Mouse (Mus musculus) adrenal gland, adult 2 months (tissue): ENCODE measurements around the gene Dhdds. TPM values are rescaled to one million over a fixed set of nuclear protein-coding genes. Genes with fewer than 3 reads are reported as not detected.
"Not testable (repeated sequence)": the region's sequence is repeated elsewhere in the genome, so short reads cannot be mapped to it uniquely, and the experiment has no call there.

Experiments
- DNase-seq: peaks from one replicate; pipeline ENCODE4 v3.0.0; 2021
- polyA plus RNA-seq: library from polyadenylated mRNA; depleted of rRNA; stranded (reverse); fragments of >200 nt; gene quantifications from 2 replicates; pipeline ENCODE4 v1.2.3, GENCODE M21; 2012
- total RNA-seq, 2 experiments: library from RNA; stranded (reverse); gene quantifications; 2 replicates each; pipeline ENCODE4 v1.2.3; 2021

Gene Dhdds
- total and polyA plus RNA-seq, 3 experiments = 23.3 to 49.4 (median 43.9) TPM

DNA sequence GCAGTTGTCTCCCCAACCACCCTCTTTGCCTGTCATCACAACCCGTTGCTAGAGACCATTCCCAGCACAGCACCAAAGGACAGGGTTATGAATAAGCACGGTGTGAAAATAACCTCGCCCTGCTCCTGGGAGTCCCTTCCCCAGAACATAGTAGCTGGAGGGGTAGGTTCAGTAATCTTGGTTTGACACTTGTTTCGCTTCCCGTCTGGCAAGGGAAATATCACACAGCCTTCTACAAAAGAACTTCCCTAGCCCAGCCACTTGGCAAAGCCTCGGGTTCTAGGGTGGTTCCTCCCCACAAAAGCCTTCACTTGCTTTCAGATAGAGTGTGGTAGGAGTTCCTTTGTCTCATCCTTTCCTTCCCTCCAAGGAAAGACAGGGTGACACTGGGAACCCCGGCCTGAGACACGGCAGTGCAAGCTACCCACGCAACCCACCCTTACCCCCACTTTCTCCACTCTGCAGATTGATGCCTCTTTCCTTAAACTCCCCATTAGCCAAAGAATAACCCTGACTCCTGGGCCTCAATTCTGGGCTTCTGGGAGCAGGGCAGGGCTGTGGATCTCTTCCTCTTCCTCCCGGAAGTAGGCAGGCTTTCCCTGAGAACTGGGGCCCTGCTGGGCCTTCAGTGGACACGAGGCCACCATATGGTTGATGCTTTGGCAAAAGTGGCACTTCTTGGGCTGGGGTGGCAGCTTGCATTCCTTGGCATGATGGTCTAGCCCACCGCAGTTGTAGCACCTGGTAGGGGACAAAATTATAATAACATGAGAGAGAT is 5.1 kb upstream of the Dhdds start:
- no peak for DNase-seq

DNA sequence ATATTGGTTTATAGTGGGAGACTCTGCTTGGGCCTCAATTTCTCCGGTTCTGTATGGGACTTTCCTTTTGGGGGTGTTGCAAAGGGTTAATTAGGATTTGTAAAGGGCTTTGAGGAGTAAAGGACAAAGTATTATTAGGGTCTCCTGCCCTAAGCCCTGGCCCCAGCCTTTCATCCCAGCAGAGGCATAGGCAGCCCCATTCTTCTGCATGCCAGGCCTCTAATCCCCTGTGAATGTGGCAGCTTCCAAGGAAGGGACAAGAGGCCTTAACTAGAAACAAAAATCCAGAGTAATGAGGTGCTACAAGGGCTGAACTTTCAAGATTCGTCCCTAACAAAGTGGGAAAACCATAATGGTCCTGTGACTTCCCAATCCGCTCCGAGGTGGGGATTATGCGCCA is 2.2 kb upstream of the Dhdds start:
- DNase-seq = no peak

DNA sequence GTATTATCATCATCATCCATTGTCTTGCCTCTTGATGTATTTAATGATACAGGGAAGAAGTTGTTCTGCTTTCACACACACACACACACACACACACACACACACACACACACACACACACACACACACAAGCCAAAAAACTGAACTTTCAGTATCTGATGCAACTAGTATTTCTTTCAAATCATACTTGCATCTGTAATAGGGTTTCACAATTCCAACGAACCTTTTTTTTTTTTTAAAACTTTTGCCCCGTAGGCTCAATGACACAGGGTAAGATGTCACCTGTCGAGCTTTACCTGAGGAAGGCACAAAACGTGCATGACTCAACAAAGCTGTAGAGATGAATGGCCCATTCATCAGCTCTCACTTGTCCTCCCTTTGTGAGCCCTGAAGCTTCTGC is 1.5 kb upstream of the Dhdds start:
- DNase-seq = no peak

DNA sequence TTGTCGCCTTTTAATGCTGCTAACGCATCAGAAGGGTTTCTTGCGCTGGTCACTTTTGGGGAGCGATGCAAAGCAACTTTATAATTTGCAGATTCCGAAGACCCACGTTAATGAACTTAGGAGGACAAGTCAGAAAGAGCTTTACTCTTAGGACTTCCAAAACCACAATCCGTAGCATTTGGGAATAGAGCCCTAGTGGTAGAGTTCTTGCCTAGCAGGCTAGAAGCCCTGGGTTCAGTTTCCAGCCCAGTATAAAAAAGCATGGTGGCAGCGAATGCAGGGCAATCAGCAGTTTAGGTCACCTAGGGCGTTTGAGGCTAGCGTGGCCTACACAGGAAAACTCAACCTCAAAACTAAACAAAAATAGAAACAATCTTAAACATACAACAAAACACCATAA is 992 bp upstream of the Dhdds start:
- no peak for DNase-seq

DNA sequence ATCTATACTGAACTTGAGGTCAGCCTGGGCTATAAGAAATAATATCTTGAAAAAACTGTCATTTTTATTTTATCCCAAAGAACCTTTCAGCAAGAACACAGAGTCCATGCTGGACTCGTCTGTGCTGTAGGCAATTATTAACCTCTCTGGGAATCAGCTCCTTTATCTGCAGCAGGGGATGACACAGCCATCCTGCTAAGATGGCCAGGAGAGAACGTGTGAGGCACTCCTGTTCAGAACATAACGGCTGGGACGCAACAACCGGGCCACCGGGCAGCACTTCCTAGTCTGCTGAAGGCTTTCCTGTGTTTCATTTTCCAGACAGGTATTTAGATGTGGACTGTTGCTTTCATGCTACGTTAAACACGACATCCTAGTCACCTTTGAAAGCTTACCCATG is 6.0 kb downstream of the Dhdds start:
- DNase-seq = no peak

DNA sequence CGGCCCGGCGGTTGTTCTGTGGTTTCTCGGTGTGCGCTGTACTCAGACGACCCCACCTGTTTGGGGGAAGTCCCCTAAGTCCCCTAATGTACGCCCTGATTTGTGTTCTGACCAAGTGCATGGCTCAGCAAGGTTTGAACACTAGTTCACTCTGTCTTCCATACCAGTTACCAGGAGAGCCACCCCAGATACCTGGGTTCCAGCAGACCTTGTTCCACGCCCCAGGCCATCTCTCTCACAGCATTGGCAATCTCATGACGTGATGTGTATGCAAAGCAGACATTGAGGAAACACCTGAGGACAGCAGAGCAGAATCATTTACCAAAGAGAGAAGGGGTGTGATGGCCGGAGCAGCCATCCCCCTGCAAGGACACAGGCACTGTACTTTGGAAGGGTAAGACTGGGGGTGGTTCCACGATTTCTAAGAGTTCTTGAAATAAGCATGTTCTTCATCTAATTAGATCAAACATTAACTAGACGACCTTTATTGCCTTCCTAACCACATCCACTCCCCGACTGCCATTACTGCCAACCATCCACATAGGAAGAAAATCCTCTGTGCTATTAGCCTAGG is 9.5 kb downstream of the Dhdds start:
- DNase-seq = no peak

DNA sequence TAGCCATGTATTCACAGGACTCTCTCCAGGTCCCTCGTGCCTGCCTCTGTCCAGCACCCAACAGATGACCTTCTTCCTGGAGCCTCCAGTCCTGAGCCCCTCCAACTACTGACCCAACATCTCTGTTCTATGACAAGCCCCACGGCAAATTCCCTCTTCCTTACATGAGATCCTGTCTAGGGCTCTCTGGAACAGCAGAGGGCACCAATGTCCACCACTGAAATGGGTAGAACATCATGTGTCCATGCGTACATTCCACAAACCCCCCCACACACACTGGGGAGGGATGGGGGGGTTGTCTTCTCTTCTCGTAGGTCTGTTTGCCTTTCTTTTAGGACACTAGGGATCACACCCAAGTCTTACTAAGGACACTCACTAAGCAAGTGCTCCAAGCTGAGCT is 10.7 kb downstream of the Dhdds start:
- DNase-seq = no peak

DNA sequence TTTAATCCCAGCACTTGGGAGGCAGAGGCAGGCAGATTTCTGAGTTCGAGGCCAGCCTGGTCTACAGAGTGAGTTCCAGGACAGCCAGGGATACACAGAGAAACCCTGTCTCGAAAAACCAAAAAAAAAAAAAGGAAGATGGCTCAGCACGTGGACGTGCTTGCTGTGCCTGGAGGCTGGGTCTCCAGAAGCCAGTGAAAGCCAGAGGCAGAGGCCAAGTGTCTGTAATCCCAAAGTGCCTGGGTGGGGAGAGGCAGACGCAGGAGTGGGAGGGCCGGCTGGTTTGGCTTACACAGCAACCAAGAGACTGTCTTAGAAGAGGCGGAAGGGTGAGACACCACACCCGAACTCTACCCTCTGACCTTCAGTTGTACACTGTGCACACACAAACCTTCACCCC is 12.4 kb downstream of the Dhdds start:
- not testable (repeated sequence) for DNase-seq

DNA sequence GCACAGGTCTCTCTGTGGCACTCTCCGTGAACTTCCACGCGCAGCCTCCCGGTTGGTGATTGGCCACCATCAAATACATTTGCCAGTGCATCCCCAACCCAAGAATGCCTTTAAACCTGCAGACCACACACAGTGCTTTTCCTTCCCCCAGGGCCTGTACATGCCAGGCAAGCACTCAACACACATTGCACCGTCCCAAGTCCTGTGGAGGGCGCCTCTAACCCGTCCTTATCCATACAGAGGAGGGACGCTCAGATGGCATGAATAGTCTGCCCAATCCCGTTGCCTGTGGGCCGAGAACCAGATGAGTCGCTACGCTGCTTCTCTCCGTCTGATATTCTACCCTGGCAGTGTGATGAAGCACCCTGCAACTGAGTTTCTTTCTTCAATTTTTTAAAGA is 17.8 kb downstream of the Dhdds start:
- DNase-seq = no peak

DNA sequence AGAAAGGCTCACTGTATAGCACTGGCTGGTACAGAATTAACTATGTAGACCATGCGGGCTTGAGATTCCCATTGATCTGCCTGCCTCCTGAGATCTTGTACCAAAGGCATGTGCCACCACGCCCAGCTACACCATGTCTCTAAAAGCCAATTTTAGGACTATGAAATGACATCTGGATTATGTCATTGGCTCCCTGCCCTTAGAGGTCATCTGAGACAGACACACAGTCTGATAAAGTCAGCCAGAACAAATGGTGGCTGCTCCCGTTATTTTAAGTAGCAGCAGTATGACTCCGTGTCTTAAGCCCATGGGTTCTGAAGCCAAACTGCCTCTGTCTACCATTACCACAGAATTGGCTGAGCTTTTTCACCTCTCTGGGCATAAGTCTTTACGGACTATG is 20.2 kb downstream of the Dhdds start:
- peak; percentile 48 for DNase-seq

DNA sequence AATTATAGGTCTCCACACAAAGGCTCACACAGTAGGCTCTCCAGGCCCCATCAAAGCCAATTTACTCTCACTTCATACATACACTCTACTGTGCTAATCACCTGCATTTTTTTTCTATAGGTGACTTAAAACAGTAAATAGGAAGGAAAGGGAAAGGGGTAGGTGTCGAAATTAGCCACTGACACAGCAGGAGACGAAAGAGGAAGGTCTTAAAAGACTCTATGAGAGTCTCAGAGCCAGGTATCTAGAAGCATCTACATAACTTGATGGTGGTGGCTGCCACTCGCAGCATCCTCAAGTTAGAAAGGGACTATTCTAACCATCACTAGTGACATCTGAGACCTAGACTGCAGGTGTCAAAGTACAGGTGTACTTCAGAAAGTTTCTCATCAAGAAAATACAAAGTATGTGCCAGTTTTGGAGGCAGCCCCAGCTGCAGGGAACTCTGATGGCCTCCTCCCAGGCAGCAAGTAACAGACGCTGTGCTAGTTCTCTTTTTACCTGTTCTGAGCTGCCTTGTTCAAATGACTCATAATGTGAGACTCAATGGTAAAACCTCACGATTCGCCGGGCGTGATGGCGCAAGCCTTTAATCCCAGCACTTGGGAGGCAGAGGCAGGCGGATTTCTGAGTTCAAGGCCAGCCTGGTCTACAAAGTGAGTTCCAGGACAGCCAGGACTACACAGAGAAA is 22.6 kb downstream of the Dhdds start:
- DNase-seq = no peak

DNA sequence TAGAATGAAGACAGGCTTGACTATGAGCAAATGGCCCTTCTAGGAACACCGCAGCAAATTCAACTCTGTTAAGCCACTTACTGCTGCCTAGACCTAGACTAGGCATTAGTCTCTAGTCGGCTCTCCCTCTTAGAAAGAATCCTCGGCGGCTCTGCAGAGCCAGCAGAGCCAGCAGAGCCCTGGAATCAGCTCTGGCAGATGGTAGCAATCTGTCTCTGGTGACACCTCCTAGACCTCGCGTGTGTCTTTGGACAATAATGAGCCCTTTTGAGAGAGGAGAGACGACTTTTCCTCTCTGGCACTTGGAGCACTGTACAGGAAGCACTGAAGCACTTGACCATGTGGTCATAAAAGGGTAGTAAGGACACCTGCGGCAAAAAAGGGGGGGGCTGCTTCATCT is 29.0 kb downstream of the Dhdds start:
- DNase-seq = no peak

DNA sequence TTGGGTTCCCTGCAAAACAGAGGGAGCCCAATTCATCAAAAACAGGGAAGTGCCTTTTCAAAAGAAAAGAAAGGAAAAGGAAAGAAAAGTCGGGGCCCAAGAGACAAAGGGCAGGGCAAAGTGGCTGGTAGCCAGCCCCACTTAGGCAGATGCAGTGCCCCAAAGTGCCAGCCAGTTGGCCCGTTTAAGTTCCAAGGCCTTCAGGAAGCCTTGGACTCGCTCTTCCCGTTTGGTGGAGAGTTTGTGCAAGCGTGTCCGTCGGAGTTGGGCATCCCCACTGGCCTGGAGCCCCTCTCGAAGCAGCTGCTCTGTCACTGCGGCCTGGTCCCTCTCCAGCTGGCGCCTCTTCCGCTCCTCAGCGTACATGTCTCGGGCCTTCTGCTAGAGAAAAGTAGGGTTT is 29.8 kb downstream of the Dhdds start:
- DNase-seq = no peak

DNA sequence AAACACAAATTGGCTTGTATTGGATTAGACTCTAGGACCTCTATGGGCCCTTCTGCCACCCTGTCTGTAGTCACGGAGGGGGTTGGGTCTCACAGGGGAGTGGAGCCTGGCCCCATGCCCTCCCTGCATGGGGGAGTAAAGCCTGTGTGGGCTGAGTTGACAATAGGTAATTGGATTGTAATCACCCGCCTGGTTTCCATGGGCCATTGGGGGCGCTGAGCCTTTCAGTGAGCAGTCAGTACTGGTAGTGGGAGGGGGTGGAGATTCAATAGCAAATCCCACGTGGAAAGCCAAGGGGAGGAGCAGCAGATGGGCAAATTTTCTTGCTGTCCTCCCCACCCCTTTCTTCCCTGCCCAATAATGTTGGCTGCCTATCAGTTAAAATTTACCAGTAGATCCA is 30.5 kb downstream of the Dhdds start:
- no peak for DNase-seq

DNA sequence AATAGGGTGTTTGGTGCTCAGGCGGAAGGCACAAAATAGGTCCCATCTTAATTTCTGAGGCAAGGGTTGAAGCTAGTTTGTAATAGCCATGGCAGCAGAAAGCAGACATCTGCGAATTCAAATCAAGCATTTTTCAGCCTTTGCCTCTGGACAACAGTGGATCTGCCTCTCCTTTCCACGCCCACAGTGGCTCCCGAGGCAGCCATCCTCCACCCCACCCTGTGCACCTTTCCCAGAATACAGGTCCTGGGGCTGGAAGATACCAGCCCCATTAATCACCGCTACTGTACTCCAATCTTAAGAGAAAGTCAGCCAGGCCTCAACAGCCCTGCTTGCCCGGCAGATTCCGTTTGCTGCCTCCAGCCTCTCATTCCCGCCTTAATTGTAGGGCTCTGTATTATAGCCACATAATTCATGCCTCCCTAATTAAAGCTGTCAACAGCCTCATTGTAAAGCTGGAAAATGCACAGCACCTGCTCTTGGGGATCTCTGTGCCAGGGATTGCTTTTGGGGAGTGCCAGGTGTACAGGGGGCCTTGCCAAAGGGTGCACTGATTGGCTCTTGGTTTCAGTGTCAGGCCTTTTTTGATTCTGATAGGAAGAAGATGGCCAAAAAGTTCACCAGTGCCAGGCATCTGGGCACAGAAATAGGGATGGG is 31.5 kb downstream of the Dhdds start:
- DNase-seq = no peak

DNA sequence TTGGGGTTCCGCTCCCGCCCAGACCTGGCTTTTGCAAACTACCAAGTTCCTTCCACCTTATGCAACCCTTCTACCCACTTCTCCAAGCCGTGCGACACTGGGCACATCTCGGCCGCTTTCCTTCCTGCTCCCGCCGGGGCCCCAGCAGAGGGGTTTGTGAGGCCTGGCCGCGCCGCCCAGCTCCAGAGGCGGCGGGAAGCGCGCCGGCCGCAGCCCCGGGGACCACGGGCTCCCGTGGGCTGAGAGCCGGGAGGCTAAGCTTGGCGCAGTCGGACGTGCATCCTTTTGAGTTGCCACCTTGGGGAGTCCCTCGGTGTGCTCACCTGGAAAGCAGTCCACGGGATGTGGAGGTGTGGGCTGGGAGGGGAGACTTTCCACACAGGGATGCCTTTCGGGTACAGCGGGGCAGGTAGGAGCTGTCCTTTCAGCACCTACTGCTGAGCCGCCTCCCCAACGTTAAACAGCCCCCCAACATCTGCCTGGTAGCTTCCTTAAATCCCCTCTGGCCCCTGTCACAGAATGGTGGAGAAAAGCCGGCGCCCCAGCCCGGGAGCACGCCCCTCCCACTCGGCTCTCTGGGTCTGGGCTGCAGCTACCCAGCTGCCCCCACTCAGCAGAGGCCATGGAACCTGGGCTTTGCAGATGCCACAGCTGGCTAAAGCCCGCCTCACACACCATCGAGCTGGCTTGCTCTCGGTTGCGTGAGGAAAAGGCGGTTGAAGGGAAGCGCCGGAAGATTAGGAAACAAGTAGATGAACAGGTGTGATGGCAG is 32.4 kb downstream of the Dhdds start, which contains the start of gene Hmgn2:
Hmgn2 (minus strand) TSS at position 501 of the 772 bp plus-strand sequence.
- peak; percentile 65 for DNase-seq

DNA sequence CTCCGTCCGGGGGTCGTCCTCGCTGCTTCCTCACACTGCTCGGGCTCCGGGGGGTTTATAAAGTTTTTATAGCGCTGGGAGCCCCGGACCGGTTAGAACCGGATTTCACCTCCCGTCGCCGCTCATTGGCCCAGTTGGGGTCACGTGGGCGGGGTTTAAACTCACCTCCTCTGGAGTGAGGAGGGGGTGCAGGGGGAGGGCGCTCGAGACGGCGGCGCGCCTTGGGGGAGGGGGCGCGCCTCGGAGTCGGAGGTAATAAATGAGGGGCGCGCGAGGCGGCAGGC is 32.9 kb downstream of the Dhdds start:
- DNase-seq = peak; percentile 92

DNA sequence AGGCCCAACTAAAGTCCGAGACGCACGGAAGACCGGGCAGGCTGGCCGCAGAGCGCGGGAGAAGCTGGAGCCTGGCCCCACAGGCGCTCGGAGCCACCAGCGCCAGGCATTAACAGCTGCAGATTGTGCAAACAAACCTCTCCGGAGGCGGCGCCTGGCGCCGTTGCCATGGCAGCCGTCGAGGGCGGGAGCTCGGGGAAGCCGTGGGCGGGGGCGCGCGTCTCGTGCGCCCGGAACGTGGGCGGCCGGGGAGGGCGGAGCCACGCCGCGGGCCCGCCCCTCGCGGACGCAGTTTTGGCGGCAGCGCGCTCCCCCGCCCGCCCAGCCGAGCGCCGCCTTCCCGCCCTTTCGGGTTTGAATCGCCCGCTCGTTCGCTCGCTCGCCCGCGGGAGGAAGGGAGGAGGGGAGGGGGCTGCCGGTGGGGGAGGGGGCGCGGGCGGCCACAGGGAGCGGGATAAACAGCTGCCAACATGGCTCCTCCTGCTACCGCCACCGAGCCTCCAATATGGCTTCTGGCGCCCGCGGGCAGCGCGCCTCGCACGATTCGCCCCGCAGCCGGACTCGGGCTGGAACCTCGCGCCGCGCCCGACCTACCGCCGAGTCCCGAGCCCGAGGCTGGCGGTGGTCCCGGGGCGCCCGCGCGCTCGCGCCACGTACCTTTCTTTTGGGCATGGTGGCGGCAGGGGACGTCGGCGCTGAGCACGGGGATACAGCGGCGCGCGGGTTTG is 33.4 kb downstream of the Dhdds start:
- peak; percentile 98 for DNase-seq

DNA sequence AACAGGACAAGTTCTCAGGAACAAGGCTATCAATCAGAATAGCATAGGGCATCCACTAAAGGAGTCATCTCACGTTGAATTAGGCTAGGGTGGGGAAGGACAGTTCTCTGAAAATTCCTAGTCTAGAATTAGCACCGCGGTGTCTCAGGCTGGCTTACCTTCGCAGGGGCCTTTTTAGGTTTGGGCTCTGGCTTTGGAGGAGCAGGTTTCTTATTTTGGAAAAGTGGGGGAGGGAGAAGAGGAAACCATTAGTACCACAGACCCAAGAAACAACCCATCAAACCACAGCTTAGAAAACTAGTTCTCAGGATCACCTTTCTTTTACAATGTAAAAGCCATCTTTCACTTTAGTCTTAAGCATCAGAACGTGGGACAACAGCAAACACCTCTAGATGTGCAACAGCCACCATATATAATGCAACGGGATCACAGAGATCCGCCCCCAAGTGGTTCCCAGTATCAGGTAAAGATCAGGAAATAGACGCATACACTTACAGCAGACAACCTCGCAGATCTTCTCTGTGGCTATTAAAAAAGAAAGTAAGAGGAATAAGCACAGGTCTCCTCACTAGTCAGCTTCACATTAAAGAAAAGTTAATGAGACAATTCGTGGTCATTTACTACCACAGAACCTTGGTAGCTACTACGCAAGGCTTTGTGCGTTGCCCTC is 34.3 kb downstream of the Dhdds start:
- no peak for DNase-seq

DNA sequence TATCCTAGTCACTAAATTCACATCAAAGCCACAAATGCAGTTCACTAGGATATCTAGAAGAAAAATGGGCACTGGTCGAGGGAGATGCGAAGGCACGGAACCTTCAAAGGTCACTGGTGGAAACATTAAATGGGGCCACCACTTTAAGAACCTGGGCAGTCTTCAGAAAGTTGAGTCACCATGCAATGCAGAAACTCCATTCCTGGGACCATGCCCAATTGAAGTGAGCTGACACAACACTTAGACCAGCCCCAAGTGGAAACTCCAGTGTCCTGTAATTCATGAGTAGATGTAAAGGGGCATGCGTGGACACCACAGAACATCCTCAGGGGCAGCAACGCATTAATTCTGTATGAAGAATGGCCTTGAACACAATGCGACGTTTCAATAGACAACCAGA is 38.2 kb downstream of the Dhdds start:
- DNase-seq = peak; percentile 55

DNA sequence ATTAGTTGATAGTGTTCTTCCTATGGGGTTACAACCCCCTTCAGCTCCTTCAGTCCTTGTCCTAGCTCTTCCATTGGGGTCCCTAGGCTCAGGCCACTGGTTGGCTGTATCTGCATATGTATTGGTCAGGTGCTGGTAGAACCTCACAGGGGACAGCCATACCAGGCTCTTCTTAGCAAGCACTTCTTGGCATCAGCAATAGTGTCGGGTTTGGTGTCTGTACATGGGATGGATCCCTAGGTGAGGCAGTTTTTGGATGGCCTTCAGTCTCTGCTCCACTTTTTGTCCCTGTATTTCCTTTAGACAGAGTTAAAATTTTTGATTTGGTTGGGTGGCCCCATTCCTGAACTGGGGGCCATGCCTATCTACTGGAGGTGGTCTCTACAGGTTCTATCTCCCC is 41.8 kb downstream of the Dhdds start:
- DNase-seq = no peak
